Mouse (Mus musculus) kidney, postnatal 0 days (tissue): ENCODE results near the gene Gprc5a. TPM values are rescaled to one million over a fixed set of nuclear protein-coding genes. Genes with fewer than 3 reads are reported as not detected.

Experiments used
- ATAC-seq: fragments of 200-750 bp; cut with Nextera tagmentation; replicated peaks from 2 replicates; pipeline ENCODE4 v1.8.0; 2017; ENCODE audit warnings: low read depth, moderate number of reproducible peaks, moderate TSS enrichment, moderate library complexity; ENCODE audit not compliant: low FRiP score
- DNase-seq: peaks from one replicate; pipeline ENCODE4 v3.0.0-alpha.2; 2016; ENCODE audit warnings: low spot score
- H3K27ac ChIP-seq: fragments of 300-500 bp; sonication (generic); 2 replicates; pipeline ENCODE4 v1.5.1; 2014; ENCODE audit warnings: mild to moderate bottlenecking
- H3K27me3 ChIP-seq: fragments of 300-500 bp; sonication (generic); 2 replicates; pipeline ENCODE4 v1.6.1; 2014; ENCODE audit warnings: low read length, mixed read lengths; ENCODE audit not compliant: insufficient read depth
- H3K36me3 ChIP-seq: fragments of 300-500 bp; sonication (generic); 2 replicates; pipeline ENCODE4 v1.6.1; 2014; ENCODE audit warnings: low read length, mixed read lengths; ENCODE audit not compliant: insufficient read depth
- H3K4me1 ChIP-seq: fragments of 300-500 bp; sonication (generic); replicated peaks from 2 replicates; pipeline ENCODE4 v1.6.1; 2014; ENCODE audit warnings: antibody characterized with exemption, low read length, mixed read lengths; ENCODE audit not compliant: insufficient read depth
- H3K4me2 ChIP-seq: fragments of 300-500 bp; sonication (generic); 2 replicates; pipeline ENCODE4 v1.6.1; 2014; ENCODE audit warnings: mild to moderate bottlenecking, low read length, moderate library complexity, mixed read lengths
- H3K4me3 ChIP-seq: fragments of 300-500 bp; sonication (generic); replicated peaks from 2 replicates; pipeline ENCODE4 v1.5.1; 2014; ENCODE audit warnings: low read depth, low read length
- H3K9ac ChIP-seq: fragments of 300-500 bp; sonication (generic); 2 replicates; pipeline ENCODE4 v1.6.1; 2014; ENCODE audit warnings: low read depth, low read length
- H3K9me3 ChIP-seq: fragments of 300-500 bp; sonication (generic); replicated peaks from 2 replicates; pipeline ENCODE4 v1.6.1; 2016; ENCODE audit warnings: low read length, inconsistent platforms, mixed read lengths
- CTCF ChIP-seq: IDR thresholded peaks from 2 replicates; pipeline ENCODE4 v1.5.1; 2016; ENCODE audit warnings: antibody characterized with exemption, low read depth, mild to moderate bottlenecking, moderate library complexity
- WGBS: fragments of 180-500 bp; shearing (Covaris S2); extraction: QIAGEN DNeasy Blood & Tissue Kit; methylation state at CpG from one replicate; pipeline ENCODE4 v1.1.7; 2014; 5-methylcytosine and 5-hydroxymethylcytosine counted together
- polyA plus RNA-seq: library from polyadenylated mRNA; unstranded; fragments of >200 nt; fragmentation: Nextera tagmentation; extraction: Ambion mirVana; gene quantifications from 2 replicates; pipeline ENCODE4 v1.2.1, GENCODE M21; 2015

The Gprc5a gene
- polyA plus RNA-seq, 1 experiment from 2014 or later, result 15.7 TPM

DNA sequence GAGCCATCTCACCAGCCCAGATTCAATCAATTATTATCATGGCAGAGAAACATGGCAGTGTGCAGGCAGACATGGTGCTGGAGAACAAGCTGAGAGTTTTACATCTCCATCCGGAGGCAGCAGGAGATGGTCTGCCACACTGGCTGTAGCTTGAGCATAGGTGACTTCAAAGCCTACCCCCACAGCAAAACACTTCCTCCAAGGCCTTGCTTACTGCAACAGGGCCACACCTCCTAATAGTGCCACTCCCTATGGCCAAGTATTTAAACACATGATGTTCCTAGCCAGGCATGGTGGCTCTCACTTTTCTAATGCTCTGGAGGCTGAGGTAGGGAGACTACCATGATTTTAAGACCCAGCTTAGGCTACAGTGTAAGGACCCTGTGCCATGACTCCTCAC, 20.3 kb downstream of the Gprc5a start:
- Histone ChIP-seq H3K9ac (no peak overlapping the region), H3K4me1 (no peaks in the 10 kb centered on the region), H3K27me3 (no peaks in the 10 kb centered on the region), H3K36me3 (no peaks in the 10 kb centered on the region), H3K4me2 (no peak overlapping the region), H3K9me3 (no peaks in the 10 kb centered on the region), H3K4me3 (no peak overlapping the region), H3K27ac (no peak overlapping the region)
- ATAC-seq (no peak), DNase-seq (no peak)
- TF ChIP-seq CTCF, result no peak
- WGBS, result 92% methylated on average over 1 of the region's 1 CpGs

DNA sequence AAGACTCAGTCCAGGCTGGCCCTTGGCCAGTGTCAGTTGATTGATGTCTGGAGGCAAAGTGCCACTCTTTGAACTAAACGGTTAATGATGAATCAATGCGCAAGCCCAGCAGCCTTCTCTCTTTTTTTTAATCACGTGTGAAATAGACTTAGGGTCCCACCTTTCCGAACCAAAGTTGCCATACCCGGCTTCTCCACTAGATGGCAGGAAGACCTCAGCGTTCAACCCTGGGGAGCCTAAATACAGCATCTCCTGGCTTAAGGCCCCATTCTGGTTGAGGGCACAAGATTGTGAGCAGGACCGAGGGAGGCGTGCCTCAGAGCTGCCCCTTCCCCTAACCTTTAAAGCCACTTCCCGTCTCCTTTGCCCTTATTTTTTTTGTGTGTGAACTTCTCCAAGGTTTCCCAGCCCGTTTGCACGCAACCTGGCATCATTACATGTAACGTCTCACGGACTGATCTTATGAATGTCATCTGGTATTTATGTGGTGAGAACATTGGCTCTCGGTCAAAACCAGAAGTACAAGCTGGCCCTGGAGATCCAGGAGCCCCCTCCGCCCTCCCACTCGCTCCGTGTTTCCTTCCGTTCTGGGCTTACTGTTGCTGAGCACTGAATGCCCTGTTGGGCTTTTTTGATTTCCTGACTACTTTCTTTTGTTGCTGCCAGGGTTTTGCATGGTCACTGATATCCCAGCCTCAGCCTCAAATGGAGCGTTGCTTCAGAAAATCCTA, 22.4 kb downstream of the Gprc5a start:
- WGBS, result 17% methylated on average over 19 of the region's 19 CpGs
- ATAC-seq, result peak; percentile 76
- H3K9me3 ChIP-seq, result no peaks in the 10 kb centered on the region

DNA sequence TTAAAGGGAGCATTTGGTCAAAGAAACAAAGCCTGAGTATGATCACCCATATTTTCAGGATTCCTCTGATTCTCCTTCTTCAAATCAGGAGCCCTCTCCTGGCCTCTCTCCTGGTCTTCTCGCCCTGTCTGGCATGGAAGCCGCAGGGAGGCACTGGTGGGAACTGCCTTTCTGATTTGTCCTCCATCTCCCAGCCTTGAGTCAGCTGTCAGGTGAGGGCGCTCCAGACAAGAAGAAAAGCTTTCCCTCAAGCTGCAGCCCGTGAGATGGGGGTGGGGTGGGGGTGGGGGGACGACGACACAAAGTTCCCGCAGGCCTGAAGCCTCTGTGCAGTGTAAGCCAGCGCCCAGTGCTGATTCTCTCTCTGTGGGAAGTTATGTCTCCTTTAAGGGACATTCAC, 24.3 kb downstream of the Gprc5a start:
- Histone ChIP-seq H3K4me3 (no peak overlapping the region), H3K4me1 (no peaks in the 10 kb centered on the region), H3K4me2 (no peak overlapping the region), H3K27me3 (no peaks in the 10 kb centered on the region), H3K36me3 (no peaks in the 10 kb centered on the region), H3K9me3 (no peaks in the 10 kb centered on the region), H3K9ac (no peak overlapping the region), H3K27ac (no peak overlapping the region)
- DNase-seq, result peak; percentile 34
- 31% methylated on average over 8 of the region's 8 CpGs for WGBS
- peak; percentile 38 for TF ChIP-seq CTCF
- ATAC-seq, result no peak

More for the DNA sequence above, 22.4 kb downstream of the Gprc5a start:
- peak; percentile 97 for TF ChIP-seq CTCF
- Histone ChIP-seq H3K27me3 (no peaks in the 10 kb centered on the region), H3K27ac (no peak overlapping the region), H3K4me2 (peak overlapping the region; percentile 45), H3K9ac (no peak overlapping the region), H3K4me3 (peak overlapping the region; percentile 6), H3K4me1 (no peaks in the 10 kb centered on the region), H3K36me3 (no peaks in the 10 kb centered on the region)
- DNase-seq, result peak; percentile 91

DNA sequence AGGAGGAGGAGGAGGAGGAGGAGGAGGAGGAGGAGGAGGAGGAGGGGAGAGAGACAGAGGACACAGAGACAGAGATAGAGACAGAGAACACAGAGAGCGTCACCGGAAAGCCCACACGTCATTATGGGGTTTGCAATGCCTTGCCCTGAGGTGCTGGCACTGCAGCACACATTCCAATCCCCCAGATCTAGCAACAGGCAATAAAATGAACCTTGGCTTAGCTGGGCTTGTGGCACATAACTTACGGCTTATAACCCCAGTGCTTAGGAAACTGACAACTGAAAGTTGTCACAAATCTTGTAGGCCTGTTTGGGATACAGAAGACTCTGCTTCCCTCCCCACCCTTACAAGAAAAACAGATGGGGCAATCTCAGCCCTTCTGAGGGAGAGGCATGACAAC, 25.2 kb downstream of the Gprc5a start:
- H3K4me3 ChIP-seq, result no peak overlapping the region
- WGBS, result 70% methylated on average over 4 of the region's 4 CpGs
- no peaks in the 10 kb centered on the region for H3K4me1 ChIP-seq
- H3K9me3 ChIP-seq, result no peaks in the 10 kb centered on the region
- ATAC-seq (no peak), DNase-seq (no peak)
- no peaks in the 10 kb centered on the region for H3K36me3 ChIP-seq
- no peak overlapping the region for H3K9ac ChIP-seq
- H3K4me2 ChIP-seq, result no peak overlapping the region
- TF ChIP-seq CTCF, result no peak
- no peak overlapping the region for H3K27ac ChIP-seq
- H3K27me3 ChIP-seq, result no peaks in the 10 kb centered on the region

DNA sequence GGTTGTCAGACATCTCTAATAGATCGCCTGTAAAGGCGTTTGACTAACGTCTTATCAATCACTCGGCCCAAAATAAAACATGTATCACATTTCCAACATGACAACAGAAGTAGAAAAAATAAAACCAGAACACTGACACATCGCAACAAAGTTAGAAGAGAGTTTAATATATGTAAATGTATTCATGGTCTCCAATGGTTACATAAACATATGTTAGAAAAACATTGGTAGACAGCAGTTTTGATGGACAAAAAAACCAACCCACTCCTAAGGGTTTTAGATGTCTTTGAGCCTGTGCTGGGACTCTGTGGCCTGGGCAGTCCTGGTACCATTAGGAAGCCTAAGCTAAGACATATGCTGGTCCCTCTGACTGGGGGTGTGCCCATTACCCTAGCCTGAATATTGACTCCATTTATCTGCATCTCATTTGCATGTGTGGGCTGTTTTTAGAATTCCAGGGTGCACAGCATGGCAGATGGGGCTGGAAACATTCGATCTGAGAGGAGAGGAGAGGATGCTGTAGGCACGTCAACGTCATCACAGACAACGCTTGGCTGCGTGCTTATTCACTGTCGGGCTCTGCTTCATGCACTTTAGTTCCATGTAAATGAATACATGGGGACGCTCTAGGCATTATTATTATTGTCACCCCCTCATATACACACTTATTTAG, 27.5 kb downstream of the Gprc5a start:
- no peaks in the 10 kb centered on the region for H3K4me1 ChIP-seq
- no peak for TF ChIP-seq CTCF
- WGBS, result 91% methylated on average over 12 of the region's 12 CpGs
- H3K27ac ChIP-seq, result no peak overlapping the region
- no peaks in the 10 kb centered on the region for H3K36me3 ChIP-seq
- ATAC-seq, result no peak
- no peak overlapping the region for H3K9ac ChIP-seq
- no peaks in the 10 kb centered on the region for H3K9me3 ChIP-seq
- no peak overlapping the region for H3K4me2 ChIP-seq
- no peak overlapping the region for H3K4me3 ChIP-seq
- no peak for DNase-seq
- H3K27me3 ChIP-seq, result no peaks in the 10 kb centered on the region

DNA sequence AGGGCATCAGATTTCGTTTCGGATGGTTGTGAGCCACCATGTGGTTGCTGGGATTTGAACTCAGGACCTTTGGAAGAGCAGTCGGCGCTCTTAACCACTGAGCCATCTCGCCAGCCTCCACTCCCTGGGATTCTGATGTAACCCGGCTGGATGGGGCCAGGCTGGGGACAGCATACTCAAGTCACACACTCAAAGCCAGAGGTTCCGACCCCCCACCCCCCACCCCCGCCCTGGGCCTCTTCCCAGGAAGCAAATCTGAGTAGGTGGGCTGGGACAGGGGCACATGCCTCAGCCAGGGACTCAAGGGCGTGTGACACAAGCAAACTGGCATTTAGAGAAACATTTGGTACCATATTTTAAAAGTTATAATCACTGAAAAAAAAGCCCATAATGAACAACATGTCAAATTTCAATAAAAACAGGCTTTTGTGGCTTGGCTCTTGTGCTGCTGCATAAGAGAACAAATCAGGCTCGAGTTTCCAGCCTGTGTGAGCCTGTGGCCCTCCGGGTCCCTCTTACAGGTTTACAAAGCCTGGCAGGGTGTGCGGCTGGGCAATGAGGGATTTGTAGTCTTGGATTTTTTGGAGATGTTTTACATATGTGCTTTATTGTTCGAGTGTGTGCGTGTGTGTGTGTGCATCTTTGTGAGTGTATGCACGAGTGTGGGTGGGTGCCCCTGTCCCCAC, 35.5 kb downstream of the Gprc5a start:
- TF ChIP-seq CTCF, result no peak

More for the DNA sequence above, 35.5 kb downstream of the Gprc5a start:
- WGBS, result 70% methylated on average over 15 of the region's 15 CpGs
- no peak overlapping the region for H3K27ac ChIP-seq
- DNase-seq (no peak), ATAC-seq (no peak)
- no peaks in the 10 kb centered on the region for H3K36me3 ChIP-seq
- H3K4me3 ChIP-seq, result no peak overlapping the region
- H3K9me3 ChIP-seq, result no peaks in the 10 kb centered on the region
- no peaks in the 10 kb centered on the region for H3K27me3 ChIP-seq
- H3K9ac ChIP-seq, result no peak overlapping the region
- H3K4me2 ChIP-seq, result no peak overlapping the region
- H3K4me1 ChIP-seq, result no peaks in the 10 kb centered on the region
